In genomic region chr12:4873531-4873930, GRCm38 (mm10) we compare ENCODE assay signal across 8 mouse cellular contexts. TPM values are rescaled to one million over a fixed set of nuclear protein-coding genes. Genes with fewer than 3 reads are reported as not detected.
A peak's percentile ranks its signal among the peaks of the same experiment; 100 is the strongest.
DNase-seq lines count a peak whose midpoint lies in the region; ATAC-seq and TF ChIP-seq lines count a peak whose summit lies in the region.

No protein-coding gene starts in this region.

- DNase-seq in heart, adult 11 months = peak; percentile 83
- no peak for DNase-seq in heart, postnatal 36 days
- DNase-seq in thymus, adult 18-20 months = no peak
- DNase-seq in left cerebral cortex, postnatal 36 days (ENCODE audit: low spot score in 2 of 2) = no peak
- no peak for DNase-seq in adrenal gland, postnatal 25 days

- no peak overlapping the region for H3K27ac ChIP-seq in hindbrain, embryonic 12.5 days
- H3K27ac ChIP-seq in liver, embryonic 15.5 days (replicated peaks) = peak overlapping the region; percentile 98

- 74% methylated on average over 6 of the region's 6 CpGs for WGBS in hindbrain, embryonic 12.5 days
- WGBS in liver, embryonic 15.5 days (ENCODE audit: insufficient replicate concordance) = 24% methylated on average over 6 of the region's 6 CpGs

- H3K4me3 ChIP-seq in E14TG2a.4 (replicated peaks; ENCODE audit: low read length) = peak overlapping the region; percentile 65
- peak overlapping the region; percentile 32 for H3K4me3 ChIP-seq in hindbrain, embryonic 12.5 days
- peak overlapping the region; percentile 63 for H3K4me3 ChIP-seq in liver, embryonic 15.5 days (replicated peaks)

- peaks cover 9% of the 10 kb centered on the region; the same call in 1 of the 2 replicates for H3K36me3 ChIP-seq in E14TG2a.4 (ENCODE audit: insufficient read depth, low read length)
- H3K36me3 ChIP-seq in hindbrain, embryonic 12.5 days = no peaks in the 10 kb centered on the region
- peaks cover 42% of the 10 kb centered on the region for H3K36me3 ChIP-seq in liver, embryonic 15.5 days (replicated peaks)

- TF ChIP-seq CTCF in E14TG2a.4 (conservative IDR thresholded peaks at IDR 0.05; ENCODE audit: low read length) = no peak

- no peaks in the 10 kb centered on the region for H3K9me3 ChIP-seq in E14TG2a.4 (ENCODE audit: low read length)
- no peaks in the 10 kb centered on the region for H3K9me3 ChIP-seq in hindbrain, embryonic 12.5 days (replicated peaks)
- no peaks in the 10 kb centered on the region for H3K9me3 ChIP-seq in liver, embryonic 15.5 days (replicated peaks)

- H3K27me3 ChIP-seq in E14TG2a.4 (ENCODE audit: insufficient read depth, low read length) = peaks cover 37% of the 10 kb centered on the region
- no peaks in the 10 kb centered on the region for H3K27me3 ChIP-seq in hindbrain, embryonic 12.5 days
- no peaks in the 10 kb centered on the region for H3K27me3 ChIP-seq in liver, embryonic 15.5 days

- peak overlapping the region; percentile 58 for H3K4me2 ChIP-seq in hindbrain, embryonic 12.5 days (replicated peaks)
- H3K4me2 ChIP-seq in liver, embryonic 15.5 days = peak overlapping the region; percentile 79

- peak; percentile 41; the same call in 1 of the 2 replicates for ATAC-seq in hindbrain, embryonic 12.5 days (ENCODE audit: low FRiP score)
- ATAC-seq in liver, embryonic 15.5 days (ENCODE audit: insufficient read depth) = peak; percentile 13

- H3K9ac ChIP-seq in hindbrain, embryonic 12.5 days = peak overlapping the region; percentile 28; the same call in 1 of the 2 replicates
- peak overlapping the region; percentile 77 for H3K9ac ChIP-seq in liver, embryonic 15.5 days

- intact Hi-C loops in heart, postnatal 36 days (cut with DNase I) = no loop called here
- intact Hi-C loops in left cerebral cortex, postnatal 36 days (cut with DNase I) = no loop called here

- H3K4me1 ChIP-seq in E14TG2a.4 (replicated peaks; ENCODE audit: low read depth, low read length) = peaks cover 32% of the 10 kb centered on the region
- H3K4me1 ChIP-seq in hindbrain, embryonic 12.5 days = peaks cover 5% of the 10 kb centered on the region
- peaks cover 61% of the 10 kb centered on the region for H3K4me1 ChIP-seq in liver, embryonic 15.5 days (replicated peaks)

RNA-seq across cellular contexts. Expression of gene Mfsd2b, which starts 0.6 kb away (rescaled TPM):
- under 1 TPM; 0.42 to 0.65 TPM for total RNA-seq in heart, postnatal 36 days (2021)
- 3.4 and 4.0 TPM in 2 replicates for polyA plus RNA-seq in hindbrain, embryonic 12.5 days (2016; fragmentation: Nextera tagmentation; extraction: Ambion mirVana)
- polyA plus RNA-seq in liver, embryonic 15.5 days (2015; fragmentation: Nextera tagmentation; extraction: Ambion mirVana) = 62.9 and 69.5 TPM in 2 replicates
- 1 to 10 TPM in 1 of 2 experiments, under 1 TPM in 1; 0.54 to 1.1 TPM for total RNA-seq in left cerebral cortex, postnatal 36 days (2021)
- total RNA-seq in adrenal gland, postnatal 25 days (2021) = 0.64 and 1.2 TPM in 2 replicates

RNA-seq across cellular contexts. Expression of gene Wdcp, which starts 30.4 kb away (rescaled TPM):
- 1 to 10 TPM; 7.7 to 8.4 TPM for total RNA-seq in heart, postnatal 36 days (2021)
- 17.1 and 19.8 TPM in 2 replicates for polyA plus RNA-seq in hindbrain, embryonic 12.5 days (2016; fragmentation: Nextera tagmentation; extraction: Ambion mirVana)
- 8.2 and 9.4 TPM in 2 replicates for polyA plus RNA-seq in liver, embryonic 15.5 days (2015; fragmentation: Nextera tagmentation; extraction: Ambion mirVana)
- total RNA-seq in left cerebral cortex, postnatal 36 days (2021) = 10 to 100 TPM; 10.8 to 12.9 TPM
- 8.6 and 11.4 TPM in 2 replicates for total RNA-seq in adrenal gland, postnatal 25 days (2021)

RNA-seq across cellular contexts. Expression of gene Fkbp1b, which starts 32.1 kb away (rescaled TPM):
- total RNA-seq in heart, postnatal 36 days (2021) = 1 to 10 TPM; 1.3 to 1.5 TPM
- 13.4 and 18.6 TPM in 2 replicates for polyA plus RNA-seq in hindbrain, embryonic 12.5 days (2016; fragmentation: Nextera tagmentation; extraction: Ambion mirVana)
- 3.2 and 3.6 TPM in 2 replicates for polyA plus RNA-seq in liver, embryonic 15.5 days (2015; fragmentation: Nextera tagmentation; extraction: Ambion mirVana)
- 10 to 100 TPM; 43.8 to 54.7 TPM for total RNA-seq in left cerebral cortex, postnatal 36 days (2021)
- 5.6 and 7.2 TPM in 2 replicates for total RNA-seq in adrenal gland, postnatal 25 days (2021)

RNA-seq across cellular contexts. Expression of gene Ubxn2a, which starts 34.0 kb away (rescaled TPM):
- total RNA-seq in heart, postnatal 36 days (2021) = 10 to 100 TPM; 67.8 to 69.2 TPM
- 36.0 and 38.9 TPM in 2 replicates for polyA plus RNA-seq in hindbrain, embryonic 12.5 days (2016; fragmentation: Nextera tagmentation; extraction: Ambion mirVana)
- 24.9 and 26.9 TPM in 2 replicates for polyA plus RNA-seq in liver, embryonic 15.5 days (2015; fragmentation: Nextera tagmentation; extraction: Ambion mirVana)
- total RNA-seq in left cerebral cortex, postnatal 36 days (2021) = 10 to 100 TPM; 55.7 to 58.6 TPM
- total RNA-seq in adrenal gland, postnatal 25 days (2021) = 38.3 and 43.2 TPM in 2 replicates

RNA-seq across cellular contexts. Expression of gene Atad2b, which starts 43.6 kb away (rescaled TPM):
- 10 to 100 TPM; 13.2 to 15.8 TPM for total RNA-seq in heart, postnatal 36 days (2021)
- 25.8 and 28.2 TPM in 2 replicates for polyA plus RNA-seq in hindbrain, embryonic 12.5 days (2016; fragmentation: Nextera tagmentation; extraction: Ambion mirVana)
- polyA plus RNA-seq in liver, embryonic 15.5 days (2015; fragmentation: Nextera tagmentation; extraction: Ambion mirVana) = 5.0 and 6.0 TPM in 2 replicates
- 10 to 100 TPM; 26.5 to 34.2 TPM for total RNA-seq in left cerebral cortex, postnatal 36 days (2021)
- 36.0 and 36.9 TPM in 2 replicates for total RNA-seq in adrenal gland, postnatal 25 days (2021)
